Mouse (Mus musculus) neural tube, embryonic 12.5 days (tissue): ENCODE measurements around the gene Snf8. TPM values are rescaled to one million over a fixed set of nuclear protein-coding genes. Genes with fewer than 3 reads are reported as not detected.
A peak's percentile ranks its signal among the peaks of the same experiment; 100 is the strongest.

Source experiments
- ATAC-seq: fragments of 200-750 bp; cut with Nextera tagmentation; 2 replicates; pipeline ENCODE4 v1.8.0; 2017; ENCODE audit warnings: low read depth, mild to moderate bottlenecking, moderate TSS enrichment, moderate library complexity; ENCODE audit not compliant: low FRiP score
- H3K27ac ChIP-seq: fragments of 300-500 bp; sonication (generic); 2 replicates; pipeline ENCODE4 v1.5.1; 2016
- H3K27me3 ChIP-seq: fragments of 300-500 bp; sonication (generic); replicated peaks from 2 replicates; pipeline ENCODE4 v1.6.1; 2016; ENCODE audit warnings: mild to moderate bottlenecking
- H3K36me3 ChIP-seq: fragments of 300-500 bp; sonication (generic); 2 replicates; pipeline ENCODE4 v1.6.1; 2016; ENCODE audit warnings: mild to moderate bottlenecking
- H3K4me1 ChIP-seq: fragments of 300-500 bp; sonication (generic); 2 replicates; pipeline ENCODE4 v1.6.1; 2016
- H3K4me2 ChIP-seq: fragments of 300-500 bp; sonication (generic); replicated peaks from 2 replicates; pipeline ENCODE4 v1.6.1; 2016; ENCODE audit warnings: mild to moderate bottlenecking
- H3K4me3 ChIP-seq: fragments of 300-500 bp; sonication (generic); 2 replicates; pipeline ENCODE4 v1.5.1; 2016
- H3K9ac ChIP-seq: fragments of 300-500 bp; sonication (generic); 2 replicates; pipeline ENCODE4 v1.6.1; 2016; ENCODE audit warnings: mild to moderate bottlenecking
- H3K9me3 ChIP-seq: fragments of 300-500 bp; sonication (generic); 2 replicates; pipeline ENCODE4 v1.6.1; 2016; ENCODE audit warnings: mild to moderate bottlenecking
- WGBS: fragments of 180-500 bp; shearing (Covaris S2); methylation state at CpG from one replicate; pipeline ENCODE4 v1.1.7; 2016; 5-methylcytosine and 5-hydroxymethylcytosine counted together
- polyA plus RNA-seq: library from polyadenylated mRNA; unstranded; fragments of >200 nt; fragmentation: Nextera tagmentation; extraction: Ambion mirVana; gene quantifications from 2 replicates; pipeline ENCODE4 v1.2.1, GENCODE M21; 2016

The Snf8 gene
- polyA plus RNA-seq, 1 experiment from 2014 or later: 134 TPM

DNA sequence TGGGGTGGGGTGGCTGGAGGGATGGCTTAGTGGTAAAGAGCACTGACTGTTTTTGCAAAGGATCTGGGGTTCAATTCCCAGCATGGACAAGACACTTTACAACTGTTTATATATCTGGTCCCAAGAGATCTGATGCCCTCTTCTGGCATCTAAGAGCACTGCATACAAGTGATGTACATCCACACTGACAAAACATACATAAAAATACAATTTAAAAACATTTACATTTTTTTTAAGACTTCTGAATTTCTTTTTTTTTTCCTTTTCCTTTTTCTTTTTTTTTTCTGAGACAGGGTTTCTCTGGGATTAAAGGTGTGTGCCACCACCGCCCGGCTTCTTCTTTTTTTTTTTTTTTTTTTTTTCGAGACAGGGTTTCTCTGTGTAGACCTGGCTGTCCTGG, 1.4 kb upstream of the Snf8 start:
- ATAC-seq: no peak

DNA sequence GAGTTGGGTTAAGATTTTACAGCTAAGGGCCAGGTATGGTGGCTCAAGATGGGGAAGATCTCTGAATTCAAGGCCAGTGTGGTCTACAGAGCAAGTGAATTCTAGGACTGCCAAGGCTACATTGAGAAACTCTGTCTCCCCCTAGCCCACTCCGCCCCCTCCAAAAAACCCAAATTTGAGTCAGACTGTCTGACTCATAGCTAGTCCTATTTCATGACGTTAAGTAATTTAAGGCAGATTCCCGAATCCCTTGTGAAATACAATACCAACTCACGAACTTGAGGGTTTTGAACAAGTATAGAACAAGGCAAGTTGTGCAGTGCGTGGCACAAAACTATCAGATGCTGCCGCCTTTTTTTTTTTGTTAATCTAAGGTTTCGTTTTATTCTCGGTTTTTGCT, 569 bp upstream of the Snf8 start:
- peak overlapping the region; percentile 82; the same call in 1 of the 2 replicates for H3K9ac ChIP-seq
- no peak for ATAC-seq
- 51% methylated on average over 8 of the region's 8 CpGs for WGBS

More for the DNA sequence above, 1.4 kb upstream of the Snf8 start:
- Histone ChIP-seq H3K4me1 (peaks cover 9% of the 10 kb centered on the region), H3K27me3 (no peaks in the 10 kb centered on the region), H3K4me2 (no peak overlapping the region), H3K27ac (no peak overlapping the region), H3K4me3 (no peak overlapping the region), H3K36me3 (0 out of 2 replicates have a peak, but pooled peaks cover 4% of the 10 kb centered on the region), H3K9ac (no peak overlapping the region), H3K9me3 (no peaks in the 10 kb centered on the region)
- WGBS: 100% methylated on average over 3 of the region's 3 CpGs

DNA sequence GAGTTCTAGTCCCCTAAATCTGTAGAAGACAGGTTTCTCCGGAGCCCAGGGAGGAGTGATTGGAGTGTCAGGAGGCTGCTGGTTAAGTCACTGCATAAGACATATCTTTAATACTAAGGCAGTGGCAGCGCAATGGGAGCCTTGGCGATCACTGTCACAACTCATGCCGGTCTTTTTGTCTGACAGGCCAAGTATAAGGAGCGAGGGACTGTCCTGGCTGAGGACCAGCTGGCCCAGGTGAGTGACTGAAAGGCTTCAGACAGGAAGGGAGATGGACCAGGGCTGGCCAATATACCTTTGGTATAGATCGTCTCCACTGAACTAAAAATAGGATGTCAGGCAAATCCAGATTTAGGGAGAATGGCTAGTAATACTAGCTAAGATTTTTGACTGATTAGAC, 448 bp downstream of the Snf8 start:
- Histone ChIP-seq H3K4me3 (peak overlapping the region; percentile 75), H3K9me3 (no peaks in the 10 kb centered on the region), H3K4me2 (peak overlapping the region; percentile 98), H3K27me3 (no peaks in the 10 kb centered on the region), H3K36me3 (peaks cover 10% of the 10 kb centered on the region), H3K9ac (peak overlapping the region; percentile 82), H3K4me1 (peaks cover 9% of the 10 kb centered on the region), H3K27ac (no peak overlapping the region)
- WGBS: 11% methylated on average over 6 of the region's 6 CpGs
- no peak for ATAC-seq

More for the DNA sequence above, 569 bp upstream of the Snf8 start:
- no peaks in the 10 kb centered on the region for H3K9me3 ChIP-seq
- no peak overlapping the region for H3K27ac ChIP-seq
- no peaks in the 10 kb centered on the region for H3K27me3 ChIP-seq
- peaks cover 9% of the 10 kb centered on the region for H3K4me1 ChIP-seq
- peak overlapping the region; percentile 75 for H3K4me3 ChIP-seq
- peaks cover 6% of the 10 kb centered on the region for H3K36me3 ChIP-seq
- H3K4me2 ChIP-seq: peak overlapping the region; percentile 98

DNA sequence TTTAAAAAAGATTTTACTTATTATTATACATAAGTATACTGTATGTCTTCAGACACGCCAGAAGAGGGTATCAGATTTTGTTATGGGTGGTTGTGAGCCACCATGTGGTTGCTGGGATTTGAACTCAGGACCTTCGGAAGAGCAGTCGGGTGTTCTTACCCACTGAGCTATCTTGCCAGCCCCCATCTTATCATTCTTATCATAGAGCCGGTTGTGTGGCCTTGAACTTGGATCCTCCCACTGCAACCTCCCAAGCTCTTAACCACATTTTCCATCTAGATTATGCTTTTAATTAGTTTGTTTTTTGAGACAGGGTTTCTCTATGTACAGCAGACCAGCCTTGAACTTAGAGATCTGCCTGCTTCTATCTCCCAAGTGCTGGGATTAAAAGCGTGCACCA, 2.8 kb downstream of the Snf8 start:
- no peak for ATAC-seq
- H3K36me3 ChIP-seq: peaks cover 22% of the 10 kb centered on the region
- peaks cover 9% of the 10 kb centered on the region for H3K4me1 ChIP-seq
- H3K27me3 ChIP-seq: no peaks in the 10 kb centered on the region
- 96% methylated on average over 5 of the region's 5 CpGs for WGBS
- H3K27ac ChIP-seq: no peak overlapping the region
- no peaks in the 10 kb centered on the region for H3K9me3 ChIP-seq
- no peak overlapping the region for H3K4me2 ChIP-seq
- no peak overlapping the region for H3K9ac ChIP-seq
- no peak overlapping the region for H3K4me3 ChIP-seq

DNA sequence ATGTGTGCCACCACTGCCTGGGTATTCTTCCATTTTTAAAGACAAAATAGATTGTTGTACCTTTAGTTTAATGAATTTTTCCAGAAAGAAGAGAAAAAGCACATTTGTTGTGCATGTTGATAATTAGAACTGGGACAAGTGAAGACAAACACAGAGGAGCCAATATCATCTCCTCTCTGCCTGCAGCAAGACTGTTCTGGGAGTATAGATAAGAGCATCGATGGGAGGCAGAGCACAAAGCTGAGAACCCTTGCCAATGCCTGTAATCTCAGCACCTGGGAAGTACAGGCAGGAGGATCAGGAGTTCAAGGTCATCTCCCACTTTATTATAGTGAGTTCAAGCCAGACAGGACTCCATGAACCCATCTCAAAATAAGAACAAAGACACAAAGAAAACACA, 3.9 kb downstream of the Snf8 start:
- peaks cover 9% of the 10 kb centered on the region for H3K4me1 ChIP-seq
- H3K9ac ChIP-seq: no peak overlapping the region
- H3K27me3 ChIP-seq: no peaks in the 10 kb centered on the region
- peaks cover 23% of the 10 kb centered on the region for H3K36me3 ChIP-seq
- H3K4me2 ChIP-seq: no peak overlapping the region
- H3K27ac ChIP-seq: no peak overlapping the region
- H3K4me3 ChIP-seq: no peak overlapping the region
- H3K9me3 ChIP-seq: no peaks in the 10 kb centered on the region
- ATAC-seq: no peak
- 97% methylated on average over 1 of the region's 1 CpGs for WGBS

DNA sequence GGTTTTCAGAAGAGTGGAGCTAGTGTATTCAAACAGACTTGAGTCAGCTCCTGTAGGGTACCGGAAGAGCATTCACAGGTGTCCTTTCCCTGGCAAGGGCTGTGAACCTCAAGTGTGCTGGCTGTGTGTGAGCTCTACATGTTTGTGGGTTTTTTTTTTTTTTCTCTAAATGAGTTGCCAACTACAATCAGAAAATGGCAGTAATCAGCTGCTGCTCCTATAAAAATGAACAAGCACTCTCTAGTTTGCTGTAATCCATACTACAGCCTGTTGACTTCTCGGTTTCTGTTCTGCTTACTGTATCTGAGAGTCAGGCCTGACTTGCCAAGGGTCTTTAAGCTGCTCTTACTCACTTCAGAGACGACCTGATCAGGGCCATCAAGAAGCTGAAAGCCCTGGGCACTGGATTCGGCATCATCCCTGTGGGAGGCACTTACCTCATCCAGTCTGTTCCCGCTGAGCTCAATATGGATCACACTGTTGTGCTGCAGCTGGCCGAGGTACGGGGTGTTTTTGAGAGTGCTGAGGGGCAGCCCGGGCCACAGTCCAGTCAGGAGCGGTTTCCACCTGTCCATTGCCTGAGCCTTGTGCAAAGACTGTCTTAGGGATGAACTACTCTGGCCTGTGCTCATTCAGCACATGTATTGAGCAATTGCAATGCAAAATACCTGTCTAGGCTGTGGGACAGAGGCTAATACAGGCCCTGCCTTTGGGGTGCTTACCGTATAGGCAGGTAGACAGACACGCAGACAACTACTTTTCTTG, 10.3 kb downstream of the Snf8 start:
- Histone ChIP-seq H3K4me1 (no peaks in the 10 kb centered on the region), H3K27me3 (no peaks in the 10 kb centered on the region), H3K4me2 (no peak overlapping the region), H3K36me3 (peaks cover 62% of the 10 kb centered on the region), H3K9ac (no peak overlapping the region), H3K4me3 (no peak overlapping the region), H3K9me3 (no peaks in the 10 kb centered on the region), H3K27ac (no peak overlapping the region)
- no peak for ATAC-seq
- WGBS: 88% methylated on average over 11 of the region's 11 CpGs

DNA sequence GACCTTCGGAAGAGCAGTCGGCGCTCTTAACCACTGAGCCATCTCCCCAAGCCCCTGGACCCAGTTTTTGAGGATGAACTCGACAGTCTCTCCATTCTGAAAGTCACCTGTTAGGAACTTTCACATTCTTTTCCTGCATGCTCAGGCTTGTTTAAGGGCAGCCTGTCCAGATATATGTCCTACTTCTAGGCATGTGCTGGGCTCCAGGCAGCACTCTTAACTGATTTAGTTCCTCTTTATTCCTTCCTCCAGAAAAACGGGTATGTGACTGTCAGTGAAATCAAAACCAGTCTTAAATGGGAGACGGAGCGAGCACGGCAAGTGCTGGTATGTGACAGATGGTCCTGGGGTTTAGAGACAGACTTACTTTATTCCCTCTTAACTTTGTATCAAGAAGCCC, 11.3 kb downstream of the Snf8 start:
- no peaks in the 10 kb centered on the region for H3K27me3 ChIP-seq
- ATAC-seq: no peak
- H3K27ac ChIP-seq: no peak overlapping the region
- H3K9me3 ChIP-seq: no peaks in the 10 kb centered on the region
- 89% methylated on average over 8 of the region's 8 CpGs for WGBS
- peaks cover 68% of the 10 kb centered on the region for H3K36me3 ChIP-seq
- no peak overlapping the region for H3K9ac ChIP-seq
- H3K4me1 ChIP-seq: no peaks in the 10 kb centered on the region
- no peak overlapping the region for H3K4me3 ChIP-seq
- no peak overlapping the region for H3K4me2 ChIP-seq

DNA sequence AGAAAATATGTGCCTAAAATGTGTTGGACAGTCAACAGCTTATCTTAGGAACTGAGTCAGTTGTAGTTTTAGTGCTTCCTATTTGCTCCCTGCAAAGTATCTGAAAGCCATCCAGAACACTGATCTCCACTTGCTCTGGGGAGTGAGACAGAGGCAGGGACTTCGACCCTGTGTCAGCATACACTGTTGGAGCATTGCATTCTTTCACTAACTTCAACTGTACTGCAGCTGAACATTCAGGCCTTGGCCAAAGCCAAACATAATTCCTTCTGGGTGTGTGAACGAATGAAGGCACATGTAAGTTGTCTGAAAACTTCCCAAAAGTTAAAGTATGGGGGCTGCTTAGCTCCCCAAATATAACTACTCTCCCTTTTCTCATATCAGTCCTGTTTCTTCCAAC, 12.1 kb downstream of the Snf8 start:
- Histone ChIP-seq H3K27me3 (no peaks in the 10 kb centered on the region), H3K9me3 (no peaks in the 10 kb centered on the region), H3K4me3 (no peak overlapping the region), H3K36me3 (peaks cover 71% of the 10 kb centered on the region), H3K4me2 (no peak overlapping the region), H3K9ac (no peak overlapping the region), H3K4me1 (no peaks in the 10 kb centered on the region), H3K27ac (no peak overlapping the region)
- 90% methylated on average over 2 of the region's 2 CpGs for WGBS
- ATAC-seq: no peak

DNA sequence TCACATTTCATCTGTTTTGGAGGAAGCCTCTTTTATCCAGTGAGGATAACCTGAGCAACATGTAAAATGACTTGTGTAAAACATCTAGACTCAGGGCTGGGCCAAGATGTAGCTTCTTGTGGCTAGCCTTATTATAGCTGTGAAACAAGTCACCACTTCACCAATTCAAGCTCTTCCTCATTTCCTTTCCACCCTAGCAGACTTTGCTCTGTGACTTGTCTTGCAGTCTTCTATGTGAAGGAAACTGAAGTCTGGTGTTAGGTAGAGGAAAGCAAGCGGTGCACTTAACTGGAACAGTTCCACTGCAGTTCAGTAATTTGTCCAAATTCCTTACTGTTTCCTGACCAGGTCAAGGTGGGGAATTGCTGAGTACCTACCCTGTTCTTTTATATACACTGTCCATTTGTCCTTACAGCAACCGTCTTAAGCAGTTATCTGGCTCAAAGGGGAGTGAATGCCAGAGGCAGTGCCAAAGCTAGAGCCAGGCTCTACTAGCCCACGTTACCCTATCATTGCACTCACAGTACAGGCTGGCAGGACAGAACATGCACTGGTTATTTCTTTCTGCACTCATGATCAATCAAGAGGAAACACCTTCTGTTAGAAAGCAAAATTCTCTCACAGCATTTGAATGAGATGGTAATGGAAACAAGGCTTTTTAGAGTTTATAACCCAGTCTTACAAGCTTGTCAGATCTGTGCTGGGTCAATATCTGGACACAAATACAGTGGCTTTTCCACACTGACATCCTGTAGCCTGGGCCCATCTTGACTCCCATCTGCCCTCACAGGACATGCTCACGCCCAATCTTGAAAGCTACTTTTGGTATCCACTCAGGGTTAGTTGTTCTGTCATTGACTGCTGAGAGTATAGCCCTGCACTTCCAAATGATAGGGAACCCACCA, 13.0 kb downstream of the Snf8 start:
- no peaks in the 10 kb centered on the region for H3K4me1 ChIP-seq
- H3K27ac ChIP-seq: no peak overlapping the region
- no peak overlapping the region for H3K4me3 ChIP-seq
- ATAC-seq: no peak
- 87% methylated on average over 4 of the region's 4 CpGs for WGBS
- H3K4me2 ChIP-seq: no peak overlapping the region
- no peak overlapping the region for H3K9ac ChIP-seq
- peaks cover 77% of the 10 kb centered on the region for H3K36me3 ChIP-seq
- no peaks in the 10 kb centered on the region for H3K9me3 ChIP-seq
- no peaks in the 10 kb centered on the region for H3K27me3 ChIP-seq

DNA sequence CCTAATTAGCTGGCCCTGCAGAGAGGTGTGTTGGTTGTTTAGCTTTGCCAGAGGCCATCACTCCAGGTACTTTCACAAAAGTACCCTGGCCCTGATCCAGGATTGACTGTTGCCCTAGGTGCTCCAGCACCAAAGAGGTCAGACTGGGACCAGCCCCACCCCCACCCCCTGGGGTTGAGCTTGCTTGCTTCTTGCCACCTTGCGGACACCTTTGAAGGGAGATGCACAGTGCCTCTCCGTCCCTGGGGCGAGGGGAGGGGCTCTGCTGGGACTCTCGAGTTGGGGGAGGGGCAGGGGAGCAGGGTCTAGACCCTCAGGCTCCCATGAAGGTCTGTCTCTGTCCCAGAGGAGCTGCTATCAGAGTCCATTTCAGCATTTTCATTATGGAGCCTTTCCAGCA, 15.3 kb downstream of the Snf8 start:
- H3K4me1 ChIP-seq: no peaks in the 10 kb centered on the region
- no peak overlapping the region for H3K4me3 ChIP-seq
- H3K36me3 ChIP-seq: peaks cover 86% of the 10 kb centered on the region
- no peak for ATAC-seq
- H3K27ac ChIP-seq: no peak overlapping the region
- 89% methylated on average over 4 of the region's 4 CpGs for WGBS
- H3K4me2 ChIP-seq: no peak overlapping the region
- H3K9ac ChIP-seq: no peak overlapping the region
- no peaks in the 10 kb centered on the region for H3K9me3 ChIP-seq
- no peaks in the 10 kb centered on the region for H3K27me3 ChIP-seq

DNA sequence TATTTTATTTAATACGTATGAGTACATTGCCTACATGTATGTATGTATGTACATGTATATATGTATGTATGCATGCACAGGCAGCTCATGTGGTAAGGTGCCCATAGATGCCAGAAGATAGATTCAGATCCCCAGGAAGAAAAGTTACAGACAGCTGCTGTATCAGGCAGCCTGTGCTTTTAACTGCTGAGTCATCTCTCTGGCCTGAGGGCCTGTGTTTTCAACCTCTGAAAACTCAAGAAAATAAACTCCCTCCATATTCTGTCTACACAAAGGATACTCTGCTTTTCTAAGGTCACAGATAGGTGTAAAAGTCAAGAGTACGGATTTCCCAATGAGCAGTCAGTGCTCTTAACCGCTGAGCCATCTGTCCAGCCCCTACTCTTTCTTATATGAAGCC, 16.2 kb downstream of the Snf8 start:
- H3K9ac ChIP-seq: no peak overlapping the region
- H3K27ac ChIP-seq: no peak overlapping the region
- H3K9me3 ChIP-seq: no peaks in the 10 kb centered on the region
- no peak for ATAC-seq
- no peak overlapping the region for H3K4me3 ChIP-seq
- no peak overlapping the region for H3K4me2 ChIP-seq
- peaks cover 87% of the 10 kb centered on the region for H3K36me3 ChIP-seq
- no peaks in the 10 kb centered on the region for H3K27me3 ChIP-seq
- WGBS: 95% methylated on average over 3 of the region's 3 CpGs
- no peaks in the 10 kb centered on the region for H3K4me1 ChIP-seq

DNA sequence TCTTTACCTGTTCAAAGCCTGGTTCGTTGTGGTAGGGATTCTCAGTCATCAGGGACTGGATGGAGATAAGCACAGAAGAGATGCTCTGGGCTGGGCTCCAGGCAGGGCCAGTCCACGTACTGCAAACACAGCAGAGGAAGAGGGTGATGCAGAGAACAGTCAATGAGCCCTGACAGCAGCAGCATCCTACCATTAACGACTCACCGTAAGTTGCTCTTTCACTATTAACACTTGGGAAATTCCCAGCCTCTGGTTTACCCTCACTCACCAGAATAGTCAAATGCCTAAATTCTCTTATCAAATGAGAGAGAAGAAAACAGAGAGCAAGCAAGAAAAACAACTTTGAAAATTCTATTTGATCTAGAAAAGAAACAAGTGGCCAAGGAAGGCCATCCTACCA, 23.6 kb downstream of the Snf8 start:
- Histone ChIP-seq H3K27me3 (no peaks in the 10 kb centered on the region), H3K4me2 (no peak overlapping the region), H3K36me3 (peaks cover 65% of the 10 kb centered on the region), H3K9ac (no peak overlapping the region), H3K4me1 (peaks cover 6% of the 10 kb centered on the region), H3K4me3 (no peak overlapping the region), H3K27ac (no peak overlapping the region), H3K9me3 (no peaks in the 10 kb centered on the region)
- 93% methylated on average over 4 of the region's 4 CpGs for WGBS
- ATAC-seq: no peak
